Mouse (Mus musculus) thymus, postnatal 4 days (tissue): ENCODE results near the gene Hmg20b.

Experiments used
- DNase-seq: peaks from one replicate; pipeline ENCODE4 v3.0.0; 2021

Hmg20b gene

GRCm38 (mm10) chr10:81377793-81378552 lies 27.7 kb upstream of the Hmg20b start, which contains the start of gene Fzr1:
Gene Fzr1, minus strand, starts transcription at chr10:81378516.
- DNase-seq, result no peak

- DNase-seq, result no peak
Measured at GRCm38 (mm10) chr10:81377362-81377664, 27.0 kb upstream of the Hmg20b start.

GRCm38 (mm10) chr10:81376561-81377361 lies 26.5 kb upstream of the Hmg20b start:
- DNase-seq, result peak; percentile 57

- no peak for DNase-seq
Measured at GRCm38 (mm10) chr10:81375322-81375721, 25.0 kb upstream of the Hmg20b start.

- no peak for DNase-seq
Measured at GRCm38 (mm10) chr10:81367207-81367495, 16.9 kb upstream of the Hmg20b start.

- no peak for DNase-seq
Measured at GRCm38 (mm10) chr10:81366477-81367206, 16.4 kb upstream of the Hmg20b start.

GRCm38 (mm10) chr10:81365672-81366476 lies 15.6 kb upstream of the Hmg20b start, which contains the start of gene 4930404N11Rik:
Gene 4930404N11Rik, minus strand, starts transcription at chr10:81365816.
- no peak for DNase-seq

- no peak for DNase-seq
Measured at GRCm38 (mm10) chr10:81365073-81365472, 14.8 kb upstream of the Hmg20b start.

GRCm38 (mm10) chr10:81364666-81365065 lies 14.4 kb upstream of the Hmg20b start:
- no peak for DNase-seq

- no peak for DNase-seq
Measured at GRCm38 (mm10) chr10:81363436-81364346, 13.4 kb upstream of the Hmg20b start.

GRCm38 (mm10) chr10:81362336-81362949 lies 12.2 kb upstream of the Hmg20b start:
- DNase-seq, result no peak

GRCm38 (mm10) chr10:81360721-81361120 lies 10.4 kb upstream of the Hmg20b start:
- DNase-seq, result no peak

GRCm38 (mm10) chr10:81358841-81359240 lies 8.6 kb upstream of the Hmg20b start:
- no peak for DNase-seq

GRCm38 (mm10) chr10:81358209-81358608 lies 7.9 kb upstream of the Hmg20b start:
- no peak for DNase-seq

GRCm38 (mm10) chr10:81356991-81357844 lies 6.9 kb upstream of the Hmg20b start, which contains the start of gene Mfsd12:
Gene Mfsd12, plus strand, starts transcription at chr10:81357491.
- DNase-seq, result peak; percentile 94

- no peak for DNase-seq
Measured at GRCm38 (mm10) chr10:81356352-81356990, 6.2 kb upstream of the Hmg20b start.

GRCm38 (mm10) chr10:81355533-81355932 lies 5.3 kb upstream of the Hmg20b start:
- no peak for DNase-seq

GRCm38 (mm10) chr10:81354738-81355477 lies 4.6 kb upstream of the Hmg20b start:
- DNase-seq, result no peak
